Mouse (Mus musculus): Measurements from ENCODE around the gene Atp5g2. TPM values are rescaled to one million over a fixed set of nuclear protein-coding genes. Genes with fewer than 3 reads are reported as not detected.

The Atp5g2 gene
- polyA plus RNA-seq, 1 experiment: 125 TPM

GRCm38 (mm10) chr15:102612966-102613365 lies 59.2 kb downstream of the Atp5g2 start:
- Histone ChIP-seq H3K27me3 (replicated peaks) (no peaks in the 10 kb centered on the region), H3K9me3 (no peaks in the 10 kb centered on the region), H3K4me1 (peaks cover 48% of the 10 kb centered on the region), H3K4me3 (replicated peaks) (no peak overlapping the region), H3K36me3 (replicated peaks; ENCODE audit: low read length) (peaks cover 19% of the 10 kb centered on the region)
- TF ChIP-seq FLI1 (IDR thresholded peaks at IDR 0.05; ENCODE audit: low read length): no peak
- TF ChIP-seq GATA1 (IDR thresholded peaks at IDR 0.05; ENCODE audit: borderline replicate concordance, low read length): no peak

Other genes starting within 250 kb of the Atp5g2 start
- gene Amhr2, start 227.0 kb downstream of the Atp5g2 start, polyA plus RNA-seq (2012; ENCODE audit: insufficient read depth, low replicate concordance): 0.37 TPM in 1 of 2 replicates, not detected in the other
- gene Prr13, start 213.3 kb downstream of the Atp5g2 start, polyA plus RNA-seq (2012; ENCODE audit: insufficient read depth, low replicate concordance): 978 and 1,945 TPM in 2 replicates
- gene Pcbp2, start 201.8 kb downstream of the Atp5g2 start, polyA plus RNA-seq (2012; ENCODE audit: insufficient read depth, low replicate concordance): 254 and 404 TPM in 2 replicates
- not detected in 2 replicates for gene Gm10337, start 168.6 kb downstream of the Atp5g2 start, polyA plus RNA-seq (2012; ENCODE audit: insufficient read depth, low replicate concordance)
- 2.3 and 5.9 TPM in 2 replicates for gene Map3k12, start 155.3 kb downstream of the Atp5g2 start, polyA plus RNA-seq (2012; ENCODE audit: insufficient read depth, low replicate concordance)
- 46.9 and 64.7 TPM in 2 replicates for gene Tarbp2, start 154.2 kb downstream of the Atp5g2 start, polyA plus RNA-seq (2012; ENCODE audit: insufficient read depth, low replicate concordance)
- 4.0 TPM in 1 of 2 replicates, not detected in the other for gene Npff, start 147.4 kb downstream of the Atp5g2 start, polyA plus RNA-seq (2012; ENCODE audit: insufficient read depth, low replicate concordance)
- gene Gm28047, start 47.3 kb downstream of the Atp5g2 start, polyA plus RNA-seq (2012; ENCODE audit: insufficient read depth, low replicate concordance): not detected in 2 replicates
- 0.52 and 4.5 TPM in 2 replicates for gene Atf7, start 46.9 kb downstream of the Atp5g2 start, polyA plus RNA-seq (2012; ENCODE audit: insufficient read depth, low replicate concordance)
- 6.7 and 23.2 TPM in 2 replicates for gene Calcoco1, start 49.8 kb upstream of the Atp5g2 start, polyA plus RNA-seq (2012; ENCODE audit: insufficient read depth, low replicate concordance)
- not detected in 2 replicates for gene Hoxc13, start 248.8 kb upstream of the Atp5g2 start, polyA plus RNA-seq (2012; ENCODE audit: insufficient read depth, low replicate concordance)